Mouse (Mus musculus): ENCODE results near the gene Ptgdr. TPM values are rescaled to one million over a fixed set of nuclear protein-coding genes. Genes with fewer than 3 reads are reported as not detected.
"Not testable (repeated sequence)": the region's sequence is repeated elsewhere in the genome, so short reads cannot be mapped to it uniquely, and the experiment has no call there.

The Ptgdr gene
- polyA plus RNA-seq, 1 experiment from 2014 or later = 0.10 TPM

DNA sequence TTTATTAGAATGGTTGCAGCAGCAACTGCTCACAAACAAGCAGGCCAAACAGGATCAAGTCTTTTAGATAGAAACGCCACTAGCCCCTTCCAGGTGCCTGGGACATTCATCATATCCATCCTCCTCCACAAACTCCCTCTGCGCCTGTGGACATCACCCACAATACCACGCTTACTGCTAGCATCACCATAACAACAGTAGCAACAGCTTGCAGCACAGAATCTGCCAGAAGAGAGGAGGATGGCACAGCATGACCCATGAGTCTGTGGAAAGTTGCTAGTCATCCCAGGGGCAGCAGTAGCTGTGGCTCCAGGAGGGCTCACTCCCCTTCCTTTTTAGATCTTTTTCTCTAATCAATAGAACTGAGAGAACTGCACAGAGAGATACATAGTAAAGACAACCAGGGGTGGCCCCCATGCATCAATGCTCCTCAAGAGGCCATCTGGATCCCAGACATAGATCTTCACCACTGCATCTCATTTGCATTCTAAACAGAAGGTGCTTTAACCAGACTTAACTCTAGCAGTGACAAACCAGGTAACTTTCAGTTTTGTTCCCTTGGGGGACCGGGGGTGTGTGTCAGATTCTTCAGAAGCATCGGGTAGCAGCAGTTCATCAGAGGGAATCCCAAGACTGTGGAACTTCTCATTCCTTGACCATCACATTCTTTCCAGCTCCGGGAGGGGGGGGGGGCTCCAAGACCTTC, 12.5 kb downstream of the Ptgdr start:
- TF ChIP-seq EP300 (IDR thresholded peaks at IDR 0.05) = no peak
- no peak for TF ChIP-seq CTCF (IDR thresholded peaks at IDR 0.05)
- Histone ChIP-seq H3K4me2 (replicated peaks; ENCODE audit: low read depth, low read length) (no peak overlapping the region), H3K4me3 (ENCODE audit: low read depth, low read length) (no peak overlapping the region), H3K36me3 (ENCODE audit: insufficient read depth, low read length) (no peaks in the 10 kb centered on the region), H3K4me1 (ENCODE audit: insufficient read depth, low read depth, low read length) (no peaks in the 10 kb centered on the region), H3K27me3 (replicated peaks; ENCODE audit: insufficient read depth, low read length) (no peaks in the 10 kb centered on the region), H3K27ac (ENCODE audit: low read length) (no peak overlapping the region), H3K9me3 (ENCODE audit: low read length) (no peaks in the 10 kb centered on the region), H3K9ac (replicated peaks; ENCODE audit: low read depth) (no peak overlapping the region)
- ATAC-seq = no peak
- no peak for DNase-seq (ENCODE audit: low spot score)
- WGBS = 78% methylated on average over 6 of the region's 6 CpGs

DNA sequence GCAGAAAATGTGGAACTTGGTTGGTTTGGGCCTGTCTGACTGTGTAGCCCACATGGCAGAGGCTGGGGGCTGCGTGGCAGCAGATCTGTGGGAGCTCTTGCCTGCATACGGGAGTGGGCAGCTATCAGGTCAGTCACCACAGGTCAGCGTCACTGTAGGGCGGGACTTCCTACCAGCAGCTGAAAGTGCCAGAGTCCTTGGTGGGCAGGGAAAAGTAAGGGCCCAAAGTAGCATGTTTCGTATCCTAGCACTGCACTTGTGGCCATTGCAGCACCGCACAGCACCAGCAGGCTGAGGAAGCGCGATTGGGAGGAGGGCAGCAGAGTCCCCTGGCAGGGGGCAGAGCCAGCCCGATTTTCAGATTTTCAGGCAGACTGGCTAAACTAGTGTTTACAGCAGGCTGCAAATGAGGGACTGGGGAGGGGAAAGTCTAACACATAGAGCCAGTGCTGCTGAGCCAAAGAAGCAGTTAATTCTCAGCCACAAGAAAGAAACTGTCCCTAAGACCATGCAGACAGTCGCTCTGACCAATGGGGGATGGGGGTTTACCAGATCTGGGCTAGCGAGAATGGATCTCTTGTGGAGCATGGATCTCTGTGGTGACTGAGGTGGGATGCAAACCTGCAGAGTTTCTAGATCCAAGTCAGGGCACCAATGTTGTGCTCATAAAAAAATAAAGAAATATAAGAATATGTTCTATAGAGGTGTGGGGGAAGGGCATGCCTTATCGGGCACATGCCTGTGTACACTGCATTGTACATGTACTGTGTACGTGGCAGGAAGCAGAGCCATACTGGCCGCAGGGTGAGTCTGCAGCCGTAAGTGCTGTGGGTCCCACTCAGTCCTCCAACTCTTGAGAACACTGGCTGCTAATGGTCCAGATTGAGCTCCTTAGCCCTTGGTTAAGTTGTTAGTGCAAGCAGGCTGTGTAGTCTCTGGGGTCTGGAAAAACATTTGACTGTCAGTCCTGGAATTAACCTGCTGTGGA, 15.1 kb downstream of the Ptgdr start:
- Histone ChIP-seq H3K27ac (ENCODE audit: low read length) (no peak overlapping the region), H3K4me1 (ENCODE audit: insufficient read depth, low read depth, low read length) (no peaks in the 10 kb centered on the region), H3K9me3 (ENCODE audit: low read length) (no peaks in the 10 kb centered on the region), H3K9ac (replicated peaks; ENCODE audit: low read depth) (no peak overlapping the region), H3K36me3 (ENCODE audit: insufficient read depth, low read length) (no peaks in the 10 kb centered on the region), H3K4me2 (replicated peaks; ENCODE audit: low read depth, low read length) (0 out of 2 replicates have a peak overlapping the region, but pooled peaks have one; percentile 3), H3K27me3 (replicated peaks; ENCODE audit: insufficient read depth, low read length) (no peaks in the 10 kb centered on the region), H3K4me3 (ENCODE audit: low read depth, low read length) (no peak overlapping the region)
- no peak for ATAC-seq
- TF ChIP-seq CTCF (IDR thresholded peaks at IDR 0.05) = no peak
- no peak for TF ChIP-seq EP300 (IDR thresholded peaks at IDR 0.05)
- 42% methylated on average over 15 of the region's 15 CpGs for WGBS
- DNase-seq (ENCODE audit: low spot score) = no peak

DNA sequence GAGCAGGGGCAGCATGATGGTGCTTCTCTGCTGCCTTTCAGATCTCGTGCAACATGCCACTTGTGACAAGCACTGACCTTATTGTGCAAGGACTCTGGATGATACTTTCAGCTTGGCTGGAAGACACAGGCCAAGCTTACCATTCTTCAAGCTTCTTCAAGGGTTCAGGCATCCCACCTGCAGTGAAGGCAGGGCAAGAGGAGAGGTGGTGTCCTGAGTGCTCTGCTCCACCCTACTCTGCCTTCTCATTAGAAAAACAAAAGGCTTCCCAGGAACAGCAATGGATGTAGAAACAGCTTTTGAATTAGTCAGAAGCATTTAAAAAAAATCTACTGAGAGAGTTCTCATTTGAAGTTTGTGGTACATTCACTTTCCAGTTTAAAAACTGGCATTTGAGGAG, 20.5 kb downstream of the Ptgdr start:
- ATAC-seq (no peak), DNase-seq (ENCODE audit: low spot score) (no peak)
- no peaks in the 10 kb centered on the region for H3K4me1 ChIP-seq (ENCODE audit: insufficient read depth, low read depth, low read length)
- no peaks in the 10 kb centered on the region for H3K36me3 ChIP-seq (ENCODE audit: insufficient read depth, low read length)
- no peaks in the 10 kb centered on the region for H3K9me3 ChIP-seq (ENCODE audit: low read length)
- TF ChIP-seq CTCF (IDR thresholded peaks at IDR 0.05) (no peak), EP300 (IDR thresholded peaks at IDR 0.05) (no peak)
- no peak overlapping the region for H3K27ac ChIP-seq (ENCODE audit: low read length)
- no peaks in the 10 kb centered on the region for H3K27me3 ChIP-seq (replicated peaks; ENCODE audit: insufficient read depth, low read length)
- WGBS = 56% methylated on average over 1 of the region's 1 CpGs
- H3K9ac ChIP-seq (replicated peaks; ENCODE audit: low read depth) = no peak overlapping the region
- no peak overlapping the region for H3K4me2 ChIP-seq (replicated peaks; ENCODE audit: low read depth, low read length)
- H3K4me3 ChIP-seq (ENCODE audit: low read depth, low read length) = no peak overlapping the region

DNA sequence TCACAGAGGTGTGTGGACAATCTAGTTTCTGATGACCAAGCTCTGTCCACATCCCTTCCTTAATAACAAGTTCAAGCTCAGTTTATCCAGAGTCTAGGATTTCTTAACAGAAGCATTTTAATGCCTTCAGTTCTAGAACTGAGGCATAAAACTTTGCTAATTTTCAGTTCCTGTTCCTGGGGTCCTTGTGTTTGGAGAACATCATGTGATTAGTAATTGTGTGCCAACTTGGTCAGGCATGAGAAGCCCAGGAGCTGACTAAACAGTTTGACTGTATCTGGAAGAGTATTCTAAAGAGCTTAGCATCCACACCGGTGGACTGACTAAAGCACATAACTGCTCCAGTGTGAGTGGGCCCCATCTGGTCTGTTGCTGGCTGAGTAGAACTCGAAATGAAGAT, 24.0 kb downstream of the Ptgdr start:
- no peaks in the 10 kb centered on the region for H3K9me3 ChIP-seq (ENCODE audit: low read length)
- H3K9ac ChIP-seq (replicated peaks; ENCODE audit: low read depth) = no peak overlapping the region
- H3K4me3 ChIP-seq (ENCODE audit: low read depth, low read length) = no peak overlapping the region
- H3K4me1 ChIP-seq (ENCODE audit: insufficient read depth, low read depth, low read length) = no peaks in the 10 kb centered on the region
- 68% methylated on average over 2 of the region's 2 CpGs for WGBS
- no peaks in the 10 kb centered on the region for H3K27me3 ChIP-seq (replicated peaks; ENCODE audit: insufficient read depth, low read length)
- no peak overlapping the region for H3K4me2 ChIP-seq (replicated peaks; ENCODE audit: low read depth, low read length)
- DNase-seq (ENCODE audit: low spot score) = no peak
- no peak for ATAC-seq
- no peaks in the 10 kb centered on the region for H3K36me3 ChIP-seq (ENCODE audit: insufficient read depth, low read length)
- TF ChIP-seq CTCF (IDR thresholded peaks at IDR 0.05) (no peak), EP300 (IDR thresholded peaks at IDR 0.05) (no peak)
- H3K27ac ChIP-seq (ENCODE audit: low read length) = no peak overlapping the region

DNA sequence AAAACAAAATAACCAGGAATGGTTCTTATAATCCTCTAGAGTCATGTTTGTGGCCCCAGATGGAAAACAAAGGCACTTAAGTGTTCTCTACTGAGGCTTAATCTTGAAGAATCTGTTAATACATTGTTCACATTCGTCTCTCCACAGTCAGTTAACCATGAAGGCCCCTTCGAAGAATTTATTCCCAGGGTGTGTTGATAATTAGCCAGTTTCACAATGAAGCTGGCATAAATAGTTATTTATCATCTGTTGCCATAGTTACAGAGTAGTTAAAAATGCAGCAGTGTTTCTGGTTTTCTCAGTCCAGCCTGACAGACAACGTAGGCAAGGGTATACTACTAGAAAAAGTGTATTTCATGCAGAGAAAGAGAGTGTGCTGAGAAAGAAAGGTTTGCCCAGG, 25.0 kb downstream of the Ptgdr start:
- not testable (repeated sequence) for DNase-seq (ENCODE audit: low spot score); H3K36me3 ChIP-seq (ENCODE audit: insufficient read depth, low read length); H3K27me3 ChIP-seq (replicated peaks; ENCODE audit: insufficient read depth, low read length); H3K9ac ChIP-seq (replicated peaks; ENCODE audit: low read depth); H3K9me3 ChIP-seq (ENCODE audit: low read length); H3K27ac ChIP-seq (ENCODE audit: low read length); ATAC-seq; H3K4me3 ChIP-seq (ENCODE audit: low read depth, low read length); H3K4me1 ChIP-seq (ENCODE audit: insufficient read depth, low read depth, low read length); H3K4me2 ChIP-seq (replicated peaks; ENCODE audit: low read depth, low read length)
- 48% methylated on average over 3 of the region's 3 CpGs for WGBS

DNA sequence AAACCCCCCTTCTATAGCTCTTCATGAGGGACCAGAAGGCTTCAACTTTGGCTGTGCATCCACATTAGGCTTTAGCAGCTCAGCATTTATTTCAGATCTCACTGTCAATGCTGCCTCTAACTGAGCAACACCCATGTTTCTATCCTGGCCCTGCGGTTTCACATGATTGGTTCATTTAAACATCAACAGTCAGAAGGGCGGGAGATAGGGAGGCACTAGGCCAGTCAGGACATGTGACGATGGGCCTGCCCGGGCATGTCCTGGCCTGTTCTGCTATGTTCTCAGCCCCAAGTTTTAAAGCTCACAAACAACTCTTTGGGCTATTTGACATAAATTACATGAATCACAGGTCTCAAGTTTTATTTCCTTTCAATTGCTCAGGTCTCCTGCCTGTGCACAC, 26.1 kb downstream of the Ptgdr start:
- 92% methylated on average over 4 of the region's 4 CpGs for WGBS
- H3K27ac ChIP-seq (ENCODE audit: low read length); H3K9me3 ChIP-seq (ENCODE audit: low read length); DNase-seq (ENCODE audit: low spot score); H3K27me3 ChIP-seq (replicated peaks; ENCODE audit: insufficient read depth, low read length); H3K9ac ChIP-seq (replicated peaks; ENCODE audit: low read depth); ATAC-seq; H3K4me2 ChIP-seq (replicated peaks; ENCODE audit: low read depth, low read length); H3K4me3 ChIP-seq (ENCODE audit: low read depth, low read length); H3K4me1 ChIP-seq (ENCODE audit: insufficient read depth, low read depth, low read length); H3K36me3 ChIP-seq (ENCODE audit: insufficient read depth, low read length): not testable (repeated sequence)
